Mouse (Mus musculus): ENCODE data around the gene Arhgap44.

DNA sequence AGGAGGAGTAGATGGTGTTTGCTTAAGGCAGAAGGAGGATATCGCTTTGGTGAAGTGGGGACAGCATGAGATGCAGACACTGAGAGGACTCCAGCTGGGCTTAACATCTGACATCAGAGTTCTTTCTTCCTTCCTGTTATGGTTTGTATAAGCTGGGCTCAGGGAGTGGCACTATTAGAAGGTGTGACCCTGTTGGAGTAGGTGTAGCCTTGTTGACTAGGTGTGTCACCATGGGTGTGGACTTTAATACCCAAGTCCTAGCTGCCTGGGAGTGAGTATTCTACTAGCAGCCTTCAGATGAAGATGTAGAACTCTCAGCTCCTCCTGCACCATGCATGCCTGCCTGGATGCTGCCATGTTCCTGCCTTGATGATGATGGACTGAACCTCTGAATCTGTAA lies 146.0 kb downstream of the Arhgap44 start:
- TF ChIP-seq POLR2A (IDR thresholded peaks at IDR 0.05; ENCODE audit: low read depth, low read length) (no peak), CTCF (IDR thresholded peaks at IDR 0.05; ENCODE audit: extremely low read depth, insufficient read length, insufficient replicate concordance, low read depth, low read length) (no peak)
